ENCODE assay signal across 13 mouse cellular contexts in genomic region chr5:31966741-31967140, GRCm38 (mm10).
A peak's percentile ranks its signal among the peaks of the same experiment; 100 is the strongest.
DNase-seq lines count a peak whose midpoint lies in the region; ATAC-seq lines count a peak whose summit lies in the region.
"Had no signal": no experiment of that assay in that cellular context is flagged by ENCODE, and none has a peak within 500 bp of the region (broad histone marks: within the 10 kb centered on the region; RNA-seq: fewer than 3 reads in every experiment).

No protein-coding gene starts in this region.

- no peaks in the 10 kb centered on the region for H3K36me3 ChIP-seq in heart, embryonic 11.5 days (ENCODE audit: control insufficient read depth, insufficient read depth, low read length)
- H3K36me3 ChIP-seq: embryonic facial prominence, embryonic 13.5 days; forebrain, embryonic 15.5 days; heart, embryonic 10.5 days had no signal

- no peaks in the 10 kb centered on the region for H3K4me1 ChIP-seq in heart, embryonic 11.5 days (ENCODE audit: control insufficient read depth, insufficient read depth, low read length)
- H3K4me1 ChIP-seq: forebrain, embryonic 15.5 days had no signal

- no peak overlapping the region for H3K27ac ChIP-seq in heart, embryonic 11.5 days (ENCODE audit: low read depth, low read length)
- H3K27ac ChIP-seq: embryonic facial prominence, embryonic 13.5 days; forebrain, embryonic 15.5 days; heart, embryonic 10.5 days had no signal

- no peak overlapping the region for H3K4me2 ChIP-seq in heart, embryonic 11.5 days
- H3K4me2 ChIP-seq: embryonic facial prominence, embryonic 13.5 days; forebrain, embryonic 15.5 days had no signal

- H3K9me3 ChIP-seq in heart, embryonic 11.5 days (replicated peaks; ENCODE audit: control insufficient read depth, low read length) = no peaks in the 10 kb centered on the region
- H3K9me3 ChIP-seq: embryonic facial prominence, embryonic 13.5 days; forebrain, embryonic 15.5 days; heart, embryonic 10.5 days had no signal

- no peaks in the 10 kb centered on the region for H3K27me3 ChIP-seq in heart, embryonic 11.5 days (ENCODE audit: control insufficient read depth, insufficient read depth, low read length)
- H3K27me3 ChIP-seq: embryonic facial prominence, embryonic 13.5 days; forebrain, embryonic 15.5 days had no signal

- H3K9ac ChIP-seq in heart, embryonic 11.5 days (ENCODE audit: low read depth, low read length) = no peak overlapping the region
- H3K9ac ChIP-seq: embryonic facial prominence, embryonic 13.5 days; forebrain, embryonic 15.5 days had no signal

- ATAC-seq in heart, embryonic 11.5 days (replicated peaks; ENCODE audit: insufficient number of reproducible peaks, low FRiP score, low TSS enrichment) = no peak
- ATAC-seq: CD4-positive, CD25-positive, alpha-beta regulatory T cell, adult 4 months; forebrain, embryonic 15.5 days had no signal

- no peak overlapping the region for H3K4me3 ChIP-seq in heart, embryonic 11.5 days (ENCODE audit: low read depth, low read length)
- H3K4me3 ChIP-seq: embryonic facial prominence, embryonic 13.5 days; forebrain, embryonic 15.5 days; heart, embryonic 10.5 days had no signal

- WGBS in heart, embryonic 11.5 days (ENCODE audit: insufficient replicate concordance) = 61% methylated on average over 5 of the region's 5 CpGs

- DNase-seq in heart, adult 9 months (ENCODE audit: low spot score in 2 of 2) = peak; percentile 12 to 36
- peak; percentile 82 to 90 for DNase-seq in lung, adult 18-20 months
- peak; percentile 45 to 53 for DNase-seq in lung, postnatal 4 days
- peak; percentile 34 to 51 for DNase-seq in thymus, postnatal 36 days
- DNase-seq in cerebellum, adult 18-20 months = no peak
- no peak for DNase-seq in ovary, postnatal 10 days (ENCODE audit: low spot score)
- DNase-seq: kidney, adult 2 months; spleen, adult 18-20 months had no signal

Comparison
In these comparisons a context has a peak if more than half of its experiments do, and no peak if none do; other contexts are left out.
1. DNase-seq: peak in heart, adult 9 months (2 of 2), lung, adult 18-20 months (2 of 2), lung, postnatal 4 days (2 of 2) and thymus, postnatal 36 days (2 of 2); none in cerebellum, adult 18-20 months (0 of 2) and ovary, postnatal 10 days (single experiment).